12 mouse cellular contexts compared by ENCODE assay signal in the genomic region with DNA sequence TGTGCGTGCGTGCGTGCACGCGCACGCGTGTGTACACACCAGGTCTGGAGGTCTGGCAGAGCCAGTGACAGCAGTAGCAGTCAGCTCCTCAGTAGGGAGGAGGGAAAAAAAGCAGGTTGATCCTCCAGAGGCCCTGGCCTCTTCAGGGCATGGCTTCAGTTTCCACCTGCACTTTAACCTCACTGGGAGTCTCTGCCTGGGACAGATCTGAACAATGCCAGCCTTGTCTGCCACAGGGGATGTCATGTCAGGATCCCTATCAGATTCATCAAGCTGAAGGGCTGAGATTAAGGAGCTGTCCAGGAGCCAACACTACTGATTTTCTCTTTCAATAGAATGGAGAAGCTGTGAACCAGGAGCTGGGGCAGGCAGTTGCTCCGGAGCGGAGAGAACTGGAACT. TPM values are rescaled to one million over a fixed set of nuclear protein-coding genes. Genes with fewer than 3 reads are reported as not detected.
"Had no signal": no experiment of that assay in that cellular context is flagged by ENCODE, and none has a peak within 500 bp of the region (broad histone marks: within the 10 kb centered on the region; RNA-seq: fewer than 3 reads in every experiment).

No protein-coding gene starts in this region.

- H3K4me2 ChIP-seq: kidney, embryonic 15.5 days; liver, embryonic 11.5 days; liver, embryonic 15.5 days; midbrain, embryonic 11.5 days; midbrain, embryonic 15.5 days; neural tube, embryonic 12.5 days had no signal

- H3K27ac ChIP-seq: kidney, embryonic 15.5 days; liver, embryonic 15.5 days; macrophage; midbrain, embryonic 15.5 days; neural tube, embryonic 12.5 days had no signal

- H3K36me3 ChIP-seq: kidney, embryonic 15.5 days; liver, embryonic 15.5 days; midbrain, embryonic 15.5 days; neural tube, embryonic 12.5 days had no signal

- H3K9ac ChIP-seq: kidney, embryonic 15.5 days; liver, embryonic 15.5 days; midbrain, embryonic 15.5 days; neural tube, embryonic 12.5 days had no signal

- H3K9me3 ChIP-seq: kidney, embryonic 15.5 days; liver, embryonic 15.5 days; megakaryocyte, embryonic 14.5 days; midbrain, embryonic 15.5 days; neural tube, embryonic 12.5 days had no signal

- DNase-seq: kidney, adult 18-20 months; kidney, postnatal 14 days; left cerebral cortex, postnatal 4 days; thymus, postnatal 36 days had no signal

- ATAC-seq: midbrain, embryonic 15.5 days had no signal

- H3K27me3 ChIP-seq: kidney, embryonic 15.5 days; midbrain, embryonic 15.5 days; neural tube, embryonic 12.5 days had no signal

- H3K4me3 ChIP-seq: kidney, embryonic 15.5 days; liver, embryonic 15.5 days; megakaryocyte, embryonic 14.5 days; midbrain, embryonic 15.5 days; neural tube, embryonic 12.5 days had no signal

- H3K4me1 ChIP-seq: liver, embryonic 15.5 days; midbrain, embryonic 15.5 days had no signal

RNA-seq across cellular contexts. Expression of gene Entpd3, which starts 11.2 kb away (rescaled TPM):
- polyA plus RNA-seq: liver, embryonic 15.5 days; macrophage had no signal
